Mouse (Mus musculus): ENCODE measurements around the gene Hexim2.

Hexim2 gene

GRCm38 (mm10) chr11:103111881-103112551, 20.2 kb upstream of the Hexim2 start:
- peak; percentile 84 to 87 for DNase-seq (ENCODE audit: low spot score in 2 of 2)

GRCm38 (mm10) chr11:103112552-103112912, 19.7 kb upstream of the Hexim2 start:
- DNase-seq (ENCODE audit: low spot score in 2 of 2), result no peak

- DNase-seq (ENCODE audit: low spot score in 2 of 2), result no peak
These were observed 19.2 kb upstream of the Hexim2 start for GRCm38 (mm10) chr11:103113005-103113404.

GRCm38 (mm10) chr11:103113771-103114170, 18.5 kb upstream of the Hexim2 start:
- DNase-seq (ENCODE audit: low spot score in 2 of 2), result no peak

- DNase-seq (ENCODE audit: low spot score in 2 of 2), result no peak
These were observed 17.8 kb upstream of the Hexim2 start for GRCm38 (mm10) chr11:103114270-103114943.

GRCm38 (mm10) chr11:103115163-103116007, 16.8 kb upstream of the Hexim2 start:
- peak; percentile 88 to 89 for DNase-seq (ENCODE audit: low spot score in 2 of 2)

- peak; percentile 100 for DNase-seq (ENCODE audit: low spot score in 2 of 2)
These were observed 16.0 kb upstream of the Hexim2 start, which contains the start of gene Hexim1 for GRCm38 (mm10) chr11:103116008-103116818. Gene Hexim1, plus strand, starts transcription at chr11:103116231.

- peak; percentile 78 to 82 for DNase-seq (ENCODE audit: low spot score in 2 of 2)
These were observed 15.2 kb upstream of the Hexim2 start for GRCm38 (mm10) chr11:103116959-103117590.

- no peak for DNase-seq (ENCODE audit: low spot score in 2 of 2)
These were observed 14.6 kb upstream of the Hexim2 start for GRCm38 (mm10) chr11:103117591-103118009.

- DNase-seq (ENCODE audit: low spot score in 2 of 2), result no peak
These were observed 13.4 kb upstream of the Hexim2 start for GRCm38 (mm10) chr11:103118866-103119265.

- DNase-seq (ENCODE audit: low spot score in 2 of 2), result no peak
These were observed 12.6 kb upstream of the Hexim2 start for GRCm38 (mm10) chr11:103119609-103120008.

- DNase-seq (ENCODE audit: low spot score in 2 of 2), result no peak
These were observed 11.9 kb upstream of the Hexim2 start for GRCm38 (mm10) chr11:103120315-103120714.

- peak; percentile 100 for DNase-seq (ENCODE audit: low spot score in 2 of 2)
These were observed 587 bp downstream of the Hexim2 start for GRCm38 (mm10) chr11:103132576-103133455.

GRCm38 (mm10) chr11:103133456-103134185, 1.4 kb downstream of the Hexim2 start:
- no peak for DNase-seq (ENCODE audit: low spot score in 2 of 2)

- no peak for DNase-seq (ENCODE audit: low spot score in 2 of 2)
These were observed 2.0 kb downstream of the Hexim2 start for GRCm38 (mm10) chr11:103134221-103134620.

- no peak for DNase-seq (ENCODE audit: low spot score in 2 of 2)
These were observed 3.9 kb downstream of the Hexim2 start for GRCm38 (mm10) chr11:103136039-103136577.

- no peak for DNase-seq (ENCODE audit: low spot score in 2 of 2)
These were observed 7.9 kb downstream of the Hexim2 start for GRCm38 (mm10) chr11:103139951-103140762.

- no peak for DNase-seq (ENCODE audit: low spot score in 2 of 2)
These were observed 8.5 kb downstream of the Hexim2 start for GRCm38 (mm10) chr11:103140763-103141100.
